Mouse (Mus musculus) layer of hippocampus, adult 8-10 months (tissue): Measurements from ENCODE around the gene Limk2. TPM values are rescaled to one million over a fixed set of nuclear protein-coding genes. Genes with fewer than 3 reads are reported as not detected.

ENCODE experiments used
- DNase-seq, 2 experiments: peaks; one replicate each; pipeline ENCODE4 v3.0.0; 2022; ENCODE audit warnings: low spot score in 2 of 2
- total RNA-seq, 4 experiments: library from RNA; stranded (reverse); gene quantifications; 2 replicates each; pipeline ENCODE4 v1.2.4; 2022

The Limk2 gene
- total RNA-seq, 4 experiments from 2014 or later: 91.2 to 111 (median 105) TPM

GRCm38 (mm10) chr11:3335651-3336216, 73.3 kb downstream of the Limk2 start:
- DNase-seq: no peak

- DNase-seq: no peak
Measured at GRCm38 (mm10) chr11:3334711-3335316, 74.2 kb downstream of the Limk2 start.

- DNase-seq: no peak
Measured at GRCm38 (mm10) chr11:3334141-3334710, 74.8 kb downstream of the Limk2 start.

- DNase-seq: no peak
Measured at GRCm38 (mm10) chr11:3333111-3333695, 75.8 kb downstream of the Limk2 start.

- peak; percentile 93 to 94 for DNase-seq
Measured at GRCm38 (mm10) chr11:3331756-3332642, 77.0 kb downstream of the Limk2 start.

- DNase-seq: no peak
Measured at GRCm38 (mm10) chr11:3330991-3331750, 77.8 kb downstream of the Limk2 start.

- DNase-seq: peak; percentile 89 to 90
Measured at GRCm38 (mm10) chr11:3330566-3330965, 78.4 kb downstream of the Limk2 start.

GRCm38 (mm10) chr11:3329891-3330451, 79.0 kb downstream of the Limk2 start, which contains the start of gene Pik3ip1:
Gene Pik3ip1, plus strand, starts transcription at chr11:3330401.
- DNase-seq: no peak

- no peak for DNase-seq
Measured at GRCm38 (mm10) chr11:3328806-3329775, 79.9 kb downstream of the Limk2 start.

GRCm38 (mm10) chr11:3328271-3328670, 80.7 kb downstream of the Limk2 start:
- no peak for DNase-seq

- DNase-seq: no peak
Measured at GRCm38 (mm10) chr11:3318286-3318685, 90.7 kb downstream of the Limk2 start.

GRCm38 (mm10) chr11:3314148-3314547, 94.8 kb downstream of the Limk2 start:
- DNase-seq: no peak

GRCm38 (mm10) chr11:3313294-3313693, 95.7 kb downstream of the Limk2 start:
- DNase-seq: no peak

GRCm38 (mm10) chr11:3311586-3312347, 97.2 kb downstream of the Limk2 start:
- no peak for DNase-seq

GRCm38 (mm10) chr11:3310789-3311585, 98.0 kb downstream of the Limk2 start:
- no peak for DNase-seq

- DNase-seq: no peak
Measured at GRCm38 (mm10) chr11:3309884-3310283, 99.1 kb downstream of the Limk2 start.

GRCm38 (mm10) chr11:3307875-3308274, 101.1 kb downstream of the Limk2 start:
- DNase-seq: no peak

- DNase-seq: no peak
Measured at GRCm38 (mm10) chr11:3305821-3306220, 103.2 kb downstream of the Limk2 start.
